ENCODE assay signal across 21 mouse cellular contexts in genomic region chr6:128650187-128650586, GRCm38 (mm10). TPM values are rescaled to one million over a fixed set of nuclear protein-coding genes. Genes with fewer than 3 reads are reported as not detected.
DNase-seq lines count a peak whose midpoint lies in the region; ATAC-seq and TF ChIP-seq lines count a peak whose summit lies in the region.
"Had no signal": no experiment of that assay in that cellular context is flagged by ENCODE, and none has a peak within 500 bp of the region (broad histone marks: within the 10 kb centered on the region; RNA-seq: fewer than 3 reads in every experiment).

No protein-coding gene starts in this region.

- TF ChIP-seq CTCF in kidney, adult 2 months (conservative IDR thresholded peaks at IDR 0.05; ENCODE audit: insufficient read depth, insufficient read length, low read depth, low read length), result 0 out of 2 replicates have a peak, but pooled peaks have one; percentile 1

- H3K4me2 ChIP-seq in kidney, embryonic 14.5 days (replicated peaks; ENCODE audit: low read depth, low read length), result no peak overlapping the region
- H3K4me2 ChIP-seq: heart, embryonic 15.5 days; limb, embryonic 13.5 days; midbrain, embryonic 12.5 days had no signal

- no peak overlapping the region for H3K9ac ChIP-seq in kidney, embryonic 14.5 days (ENCODE audit: low read depth, low read length)
- H3K9ac ChIP-seq: heart, embryonic 15.5 days; limb, embryonic 13.5 days; midbrain, embryonic 12.5 days had no signal

- TF ChIP-seq POLR2A in kidney, adult 2 months (IDR thresholded peaks at IDR 0.05; ENCODE audit: low read depth, low read length), result no peak

- H3K4me3 ChIP-seq in kidney, adult 2 months (ENCODE audit: insufficient read depth, low read depth, low read length), result no peak overlapping the region
- H3K4me3 ChIP-seq in kidney, embryonic 14.5 days (ENCODE audit: low read length), result no peak overlapping the region
- H3K4me3 ChIP-seq: heart, embryonic 15.5 days; limb, embryonic 13.5 days; midbrain, embryonic 12.5 days had no signal

- WGBS in kidney, adult 2 months, result 47% methylated on average over 1 of the region's 1 CpGs
- 83% methylated on average over 1 of the region's 1 CpGs for WGBS in kidney, embryonic 14.5 days

- no peaks in the 10 kb centered on the region for H3K36me3 ChIP-seq in kidney, adult 2 months (ENCODE audit: control insufficient read depth, insufficient read depth, low read length)
- no peaks in the 10 kb centered on the region for H3K36me3 ChIP-seq in kidney, embryonic 14.5 days (ENCODE audit: control insufficient read depth, insufficient read depth, low read length)
- H3K36me3 ChIP-seq: heart, embryonic 15.5 days; limb, embryonic 13.5 days; midbrain, embryonic 12.5 days had no signal

- peaks cover 3% of the 10 kb centered on the region; the same call in 1 of the 2 replicates for H3K4me1 ChIP-seq in kidney, adult 2 months (ENCODE audit: control insufficient read depth, insufficient read depth, low read length)
- H3K4me1 ChIP-seq in kidney, embryonic 14.5 days (ENCODE audit: control insufficient read depth, insufficient read depth, low read length), result no peaks in the 10 kb centered on the region
- H3K4me1 ChIP-seq: limb, embryonic 13.5 days; midbrain, embryonic 12.5 days had no signal

- no peak overlapping the region for H3K27ac ChIP-seq in kidney, adult 2 months (ENCODE audit: insufficient read depth, low read depth, low read length)
- H3K27ac ChIP-seq in kidney, embryonic 14.5 days (ENCODE audit: low read depth, low read length), result no peak overlapping the region
- H3K27ac ChIP-seq: heart, embryonic 15.5 days; limb, embryonic 13.5 days; midbrain, embryonic 12.5 days; stomach, postnatal 0 days had no signal

- no peak for ATAC-seq in kidney, embryonic 14.5 days (ENCODE audit: low FRiP score, low TSS enrichment)
- ATAC-seq: hindbrain, embryonic 16.5 days had no signal

- peak; percentile 90 for DNase-seq in kidney, adult 2 months
- DNase-seq in lung, postnatal 10 days, result peak; percentile 13
- no peak for DNase-seq in lung, adult 18-20 months
- peak; percentile 56 for DNase-seq in kidney, postnatal 14 days
- DNase-seq in yolk sac, embryonic 10.5 days (ENCODE audit: low spot score), result peak; percentile 65
- DNase-seq in spleen, adult 18-20 months, result no peak
- no peak for DNase-seq in left cerebral cortex, adult 11 months (ENCODE audit: low spot score)
- DNase-seq: cerebellum, adult 8-10 months; heart, adult 18-20 months; heart, postnatal 4 days; retina, postnatal 1 day; thymus, postnatal 14 days had no signal

- H3K9me3 ChIP-seq in kidney, embryonic 14.5 days (ENCODE audit: control insufficient read depth, low read length), result no peaks in the 10 kb centered on the region
- H3K9me3 ChIP-seq: heart, embryonic 15.5 days; limb, embryonic 13.5 days; midbrain, embryonic 12.5 days had no signal

- no peaks in the 10 kb centered on the region for H3K27me3 ChIP-seq in kidney, adult 2 months (replicated peaks; ENCODE audit: control insufficient read depth, insufficient read depth, low read length)
- no peaks in the 10 kb centered on the region for H3K27me3 ChIP-seq in kidney, embryonic 14.5 days (ENCODE audit: control insufficient read depth, insufficient read depth, low read length)
- H3K27me3 ChIP-seq: CH12.LX; heart, embryonic 15.5 days; limb, embryonic 13.5 days; midbrain, embryonic 12.5 days had no signal

RNA-seq across cellular contexts. Expression of gene Clec2h, which starts 12.0 kb away (rescaled TPM):
- 43.8 and 53.2 TPM in 2 replicates for polyA plus RNA-seq in kidney, adult 2 months (2012; rRNA removed)
- polyA plus RNA-seq in kidney, embryonic 14.5 days (2014; fragmentation: Nextera tagmentation; extraction: Ambion mirVana), result 0.11 TPM in 1 of 2 replicates, not detected in the other
- polyA plus RNA-seq: forebrain, embryonic 11.5 days; heart, embryonic 15.5 days; hindbrain, embryonic 16.5 days; limb, embryonic 13.5 days; midbrain, embryonic 12.5 days; neural tube, embryonic 11.5 days had no signal

RNA-seq across cellular contexts. Expression of gene Klrb1a, which starts 26.9 kb away (rescaled TPM):
- 0.20 and 0.35 TPM in 2 replicates for polyA plus RNA-seq in kidney, adult 2 months (2012; rRNA removed)
- 0.46 TPM in 1 of 2 replicates, not detected in the other for polyA plus RNA-seq in kidney, embryonic 14.5 days (2014; fragmentation: Nextera tagmentation; extraction: Ambion mirVana)
- polyA plus RNA-seq: forebrain, embryonic 11.5 days; heart, embryonic 15.5 days; hindbrain, embryonic 16.5 days; limb, embryonic 13.5 days; midbrain, embryonic 12.5 days; neural tube, embryonic 11.5 days; stomach, postnatal 0 days had no signal

Comparison
In these comparisons a context has a peak if more than half of its experiments do, and no peak if none do; other contexts are left out.
1. DNase-seq: peak in kidney, adult 2 months (single experiment), lung, postnatal 10 days (single experiment), kidney, postnatal 14 days (single experiment) and yolk sac, embryonic 10.5 days (single experiment); none in lung, adult 18-20 months (0 of 2), spleen, adult 18-20 months (0 of 2) and left cerebral cortex, adult 11 months (single experiment).
2. RNA of gene Clec2h, which starts 12.0 kb away (polyA plus RNA-seq): 43.8 to 53.2 TPM in kidney, adult 2 months; 0.11 TPM in kidney, embryonic 14.5 days; every median in the first group is over 10 times any median in the second.